Mouse (Mus musculus) hindbrain, postnatal 0 days (tissue): ENCODE measurements around the gene 1700129C05Rik. TPM values are rescaled to one million over a fixed set of nuclear protein-coding genes. Genes with fewer than 3 reads are reported as not detected.

Experiments
- ATAC-seq: fragments of 200-750 bp; cut with Nextera tagmentation; 2 replicates; pipeline ENCODE4 v1.8.0; 2017; ENCODE audit warnings: mild to moderate bottlenecking, moderate TSS enrichment, moderate library complexity
- DNase-seq: peaks from one replicate; pipeline ENCODE4 v3.0.0-alpha.2; 2015; ENCODE audit warnings: low spot score
- H3K27ac ChIP-seq: fragments of 300-500 bp; sonication (generic); 2 replicates; pipeline ENCODE4 v1.5.1; 2014; ENCODE audit warnings: mild to moderate bottlenecking
- H3K27me3 ChIP-seq: fragments of 300-500 bp; sonication (generic); 2 replicates; pipeline ENCODE4 v1.6.1; 2014; ENCODE audit warnings: low read length, mixed read lengths; ENCODE audit not compliant: insufficient read depth
- H3K36me3 ChIP-seq: fragments of 300-500 bp; sonication (generic); 2 replicates; pipeline ENCODE4 v1.6.1; 2014; ENCODE audit warnings: low read length, mixed read lengths; ENCODE audit not compliant: insufficient read depth
- H3K4me1 ChIP-seq: fragments of 300-500 bp; sonication (generic); 2 replicates; pipeline ENCODE4 v1.6.1; 2014; ENCODE audit warnings: antibody characterized with exemption, low read length, mixed read lengths; ENCODE audit not compliant: insufficient read depth
- H3K4me2 ChIP-seq: fragments of 300-500 bp; sonication (generic); 2 replicates; pipeline ENCODE4 v1.6.1; 2014; ENCODE audit warnings: low read depth, mild to moderate bottlenecking, low read length, moderate library complexity, mixed read lengths
- H3K4me3 ChIP-seq: fragments of 300-500 bp; sonication (generic); 2 replicates; pipeline ENCODE4 v1.5.1; 2014; ENCODE audit warnings: low read length
- H3K9ac ChIP-seq: fragments of 300-500 bp; sonication (generic); replicated peaks from 2 replicates; pipeline ENCODE4 v1.6.1; 2014; ENCODE audit warnings: mild to moderate bottlenecking, low read length, moderate library complexity, mixed read lengths
- H3K9me3 ChIP-seq: fragments of 300-500 bp; sonication (generic); 2 replicates; pipeline ENCODE4 v1.6.1; 2016; ENCODE audit warnings: low read length, mixed read lengths
- CTCF ChIP-seq: IDR thresholded peaks from 2 replicates; pipeline ENCODE4 v1.5.1; 2016; ENCODE audit warnings: antibody characterized with exemption, control low read depth, low read depth
- WGBS: fragments of 180-500 bp; shearing (Covaris S2); extraction: QIAGEN DNeasy Blood & Tissue Kit; methylation state at CpG from one replicate; pipeline ENCODE4 v1.1.7; 2014; 5-methylcytosine and 5-hydroxymethylcytosine counted together
- polyA plus RNA-seq: library from polyadenylated mRNA; unstranded; fragments of >200 nt; fragmentation: Nextera tagmentation; extraction: Ambion mirVana; gene quantifications from 2 replicates; pipeline ENCODE4 v1.2.1, GENCODE M21; 2015
- total RNA-seq: library from RNA; depleted of rRNA; stranded (reverse); fragments of >200 nt; gene quantifications from 2 replicates; pipeline ENCODE4 v1.2.3, GENCODE M21; 2014; rRNA removed

The 1700129C05Rik gene
- not detected in 2 replicates for total RNA-seq
- not detected in 2 replicates for polyA plus RNA-seq

DNA sequence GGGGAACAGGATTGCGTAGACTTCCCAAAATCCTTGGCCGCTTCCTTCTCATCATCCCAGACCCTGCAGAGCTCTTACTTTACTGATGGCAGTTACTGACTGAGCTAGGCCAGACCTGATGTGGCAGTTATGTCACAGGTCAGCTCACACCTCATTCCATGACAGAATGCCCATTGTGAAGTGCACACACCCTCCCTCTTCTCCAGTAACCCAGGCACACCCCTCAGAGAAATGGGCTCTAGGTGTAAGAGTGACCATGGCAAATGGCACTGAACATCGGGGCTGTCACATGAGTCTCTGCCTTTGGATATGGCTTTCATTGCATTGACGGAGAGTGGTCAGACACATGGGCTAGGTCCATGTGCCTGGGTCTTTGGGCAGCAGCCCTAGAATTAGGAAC, at the start of gene 1700129C05Rik:
Gene 1700129C05Rik, minus strand, starts transcription at position 101 of the 400 bp plus-strand sequence.
- Histone ChIP-seq H3K27ac (no peak within 1 kb of the TSS), H3K9ac (no peak within 1 kb of the TSS), H3K4me2 (no peak within 1 kb of the TSS), H3K9me3 (no peaks in the 10 kb centered on the region), H3K27me3 (no peaks in the 10 kb centered on the region), H3K4me1 (no peaks in the 10 kb centered on the region), H3K36me3 (no peaks in the 10 kb centered on the region), H3K4me3 (no peak within 1 kb of the TSS)
- 90% methylated on average over 4 of the region's 4 CpGs for WGBS
- ATAC-seq (no peak), DNase-seq (no peak)
- TF ChIP-seq CTCF: no peak

GRCm38 (mm10) chr14:59186121-59186520, 43.4 kb upstream of the 1700129C05Rik start:
- no peak overlapping the region for H3K4me3 ChIP-seq
- no peak for ATAC-seq
- H3K36me3 ChIP-seq: no peaks in the 10 kb centered on the region
- H3K27ac ChIP-seq: no peak overlapping the region
- no peak for DNase-seq
- H3K9me3 ChIP-seq: no peaks in the 10 kb centered on the region
- no peak for TF ChIP-seq CTCF
- no peak overlapping the region for H3K9ac ChIP-seq
- H3K27me3 ChIP-seq: no peaks in the 10 kb centered on the region
- 84% methylated on average over 2 of the region's 2 CpGs for WGBS
- H3K4me2 ChIP-seq: no peak overlapping the region
- no peaks in the 10 kb centered on the region for H3K4me1 ChIP-seq

DNA sequence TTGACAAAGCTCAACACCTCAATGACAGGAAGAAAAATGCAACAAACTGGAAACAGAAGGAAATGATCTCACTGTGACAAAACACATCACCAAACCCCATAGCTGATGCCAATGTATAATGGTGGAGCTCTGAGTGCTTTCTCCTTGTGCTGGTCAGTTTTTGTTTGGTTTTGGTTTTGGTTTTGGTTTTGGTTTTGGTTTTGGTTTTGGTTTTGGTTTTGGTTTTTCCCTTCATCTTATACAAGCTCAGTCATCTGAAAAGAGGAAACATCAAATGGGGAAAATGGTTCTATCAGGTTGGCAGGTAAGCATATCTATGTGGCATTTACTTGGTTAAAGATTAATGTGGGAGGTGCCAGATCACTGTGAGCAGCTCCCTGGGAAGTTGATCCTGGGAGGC, 42.8 kb upstream of the 1700129C05Rik start:
- H3K27ac ChIP-seq: no peak overlapping the region
- no peaks in the 10 kb centered on the region for H3K36me3 ChIP-seq
- H3K4me1 ChIP-seq: no peaks in the 10 kb centered on the region
- no peak overlapping the region for H3K4me2 ChIP-seq
- no peak for TF ChIP-seq CTCF
- no peaks in the 10 kb centered on the region for H3K9me3 ChIP-seq
- no peaks in the 10 kb centered on the region for H3K27me3 ChIP-seq
- no peak for ATAC-seq
- no peak overlapping the region for H3K4me3 ChIP-seq
- no peak for DNase-seq
- H3K9ac ChIP-seq: no peak overlapping the region

DNA sequence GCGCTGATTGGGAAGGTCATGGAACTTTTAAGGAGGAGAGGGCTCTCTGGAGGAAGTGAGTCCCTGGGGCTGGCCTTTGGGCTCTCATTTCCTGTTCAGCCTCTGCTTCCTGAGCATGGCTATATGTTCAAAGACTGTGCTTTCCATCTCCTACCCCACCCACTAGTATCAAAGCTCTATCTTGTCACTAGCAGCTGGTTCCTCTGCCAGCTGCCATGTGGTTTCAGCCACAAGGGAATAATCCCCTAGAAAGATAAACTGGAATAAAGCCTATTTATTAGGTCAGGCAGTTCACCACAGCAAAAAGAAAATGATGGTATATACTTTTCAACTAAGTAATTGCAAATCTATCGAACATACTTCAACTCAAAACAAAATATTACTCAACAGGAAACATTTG, 40.0 kb upstream of the 1700129C05Rik start:
- H3K36me3 ChIP-seq: no peaks in the 10 kb centered on the region
- DNase-seq (no peak), ATAC-seq (no peak)
- no peaks in the 10 kb centered on the region for H3K4me1 ChIP-seq
- no peak overlapping the region for H3K4me3 ChIP-seq
- no peak for TF ChIP-seq CTCF
- WGBS: 76% methylated on average over 2 of the region's 2 CpGs
- H3K9me3 ChIP-seq: no peaks in the 10 kb centered on the region
- no peaks in the 10 kb centered on the region for H3K27me3 ChIP-seq
- H3K27ac ChIP-seq: no peak overlapping the region
- no peak overlapping the region for H3K9ac ChIP-seq
- H3K4me2 ChIP-seq: no peak overlapping the region

- no peaks in the 10 kb centered on the region for H3K4me1 ChIP-seq
- no peaks in the 10 kb centered on the region for H3K9me3 ChIP-seq
- H3K27me3 ChIP-seq: no peaks in the 10 kb centered on the region
- no peak within 1 kb of the TSS for H3K4me3 ChIP-seq
- H3K27ac ChIP-seq: no peak within 1 kb of the TSS
- WGBS: 84% methylated on average over 3 of the region's 3 CpGs
- H3K9ac ChIP-seq: no peak within 1 kb of the TSS
- no peak within 1 kb of the TSS for H3K4me2 ChIP-seq
- no peak for TF ChIP-seq CTCF
- ATAC-seq: no peak
- no peaks in the 10 kb centered on the region for H3K36me3 ChIP-seq
- DNase-seq: no peak
Measured at GRCm38 (mm10) chr14:59178649-59179048, 36.0 kb upstream of the 1700129C05Rik start, which contains the start of gene Gm5142. Gene Gm5142 (minus strand): TSS chr14:59178749.

DNA sequence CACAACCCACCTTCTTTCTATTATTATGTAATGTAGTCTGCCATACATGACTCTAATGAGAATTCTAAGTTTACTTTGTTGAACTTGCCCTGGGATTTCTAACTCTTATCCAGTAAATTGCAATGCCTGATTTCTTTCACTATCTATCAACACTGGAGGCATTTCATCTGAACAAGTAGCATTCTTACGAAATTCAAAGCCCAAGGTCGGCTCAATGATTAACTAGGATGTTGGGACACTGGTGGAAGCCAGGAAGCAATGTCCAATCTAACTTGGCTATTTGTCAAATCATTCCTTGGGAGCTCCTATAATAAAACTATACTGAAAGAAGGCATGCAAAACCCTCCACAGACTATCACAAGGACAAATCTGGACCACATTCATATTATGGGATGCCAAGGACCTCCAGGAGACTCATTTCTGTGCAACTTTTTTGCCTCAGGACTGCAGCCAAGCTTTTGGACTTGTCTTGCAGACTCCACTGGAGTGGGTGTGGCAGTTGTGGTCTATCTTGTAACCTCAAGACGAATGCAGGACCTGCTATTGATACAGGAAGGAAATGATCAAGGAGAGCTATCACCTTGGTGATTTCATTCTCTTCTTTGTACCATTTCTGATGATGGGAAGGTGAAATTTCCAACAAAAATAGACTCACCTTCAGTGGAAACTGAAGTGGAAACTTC, 14.5 kb upstream of the 1700129C05Rik start:
- no peak overlapping the region for H3K4me2 ChIP-seq
- no peak overlapping the region for H3K4me3 ChIP-seq
- H3K9ac ChIP-seq: no peak overlapping the region
- H3K27me3 ChIP-seq: no peaks in the 10 kb centered on the region
- H3K4me1 ChIP-seq: no peaks in the 10 kb centered on the region
- DNase-seq: no peak
- no peaks in the 10 kb centered on the region for H3K36me3 ChIP-seq
- WGBS: 77% methylated on average over 3 of the region's 3 CpGs
- H3K27ac ChIP-seq: no peak overlapping the region
- no peaks in the 10 kb centered on the region for H3K9me3 ChIP-seq
- ATAC-seq: no peak
- TF ChIP-seq CTCF: no peak

DNA sequence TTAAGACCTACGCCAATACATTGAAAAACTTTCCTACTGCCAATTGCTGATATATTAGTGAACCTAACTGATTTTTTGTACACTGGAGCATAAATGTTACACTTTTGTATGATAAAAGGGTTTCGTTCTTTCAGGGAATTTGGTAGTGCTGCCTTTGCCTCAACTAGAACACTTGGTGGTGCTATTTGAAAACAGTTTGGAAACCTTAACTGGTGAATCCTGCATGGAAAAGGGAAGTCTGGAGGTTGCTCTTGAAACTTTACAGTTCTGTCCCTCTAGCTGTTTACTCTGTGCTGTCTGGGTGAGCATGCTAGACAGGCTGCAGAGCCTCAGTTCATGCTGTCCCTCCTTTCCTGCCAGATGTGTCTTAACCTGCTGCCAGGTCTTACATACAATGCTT, 12.9 kb upstream of the 1700129C05Rik start:
- Histone ChIP-seq H3K4me3 (no peak overlapping the region), H3K4me1 (no peaks in the 10 kb centered on the region), H3K27me3 (no peaks in the 10 kb centered on the region), H3K27ac (no peak overlapping the region), H3K36me3 (no peaks in the 10 kb centered on the region), H3K4me2 (no peak overlapping the region), H3K9me3 (no peaks in the 10 kb centered on the region), H3K9ac (no peak overlapping the region)
- DNase-seq: peak; percentile 55
- ATAC-seq: no peak
- WGBS: 82% methylated on average over 2 of the region's 2 CpGs
- peak; percentile 66 for TF ChIP-seq CTCF
